Mouse (Mus musculus): ENCODE measurements at regions not wholly inside any gene's neighbourhood (a gene's known extent, or its start where the extent isn't known, plus 50 kb on each side); places are given as distances from the start of the nearest gene placed in this dataset.
A peak's percentile ranks its signal among the peaks of the same experiment; 100 is the strongest.

DNA sequence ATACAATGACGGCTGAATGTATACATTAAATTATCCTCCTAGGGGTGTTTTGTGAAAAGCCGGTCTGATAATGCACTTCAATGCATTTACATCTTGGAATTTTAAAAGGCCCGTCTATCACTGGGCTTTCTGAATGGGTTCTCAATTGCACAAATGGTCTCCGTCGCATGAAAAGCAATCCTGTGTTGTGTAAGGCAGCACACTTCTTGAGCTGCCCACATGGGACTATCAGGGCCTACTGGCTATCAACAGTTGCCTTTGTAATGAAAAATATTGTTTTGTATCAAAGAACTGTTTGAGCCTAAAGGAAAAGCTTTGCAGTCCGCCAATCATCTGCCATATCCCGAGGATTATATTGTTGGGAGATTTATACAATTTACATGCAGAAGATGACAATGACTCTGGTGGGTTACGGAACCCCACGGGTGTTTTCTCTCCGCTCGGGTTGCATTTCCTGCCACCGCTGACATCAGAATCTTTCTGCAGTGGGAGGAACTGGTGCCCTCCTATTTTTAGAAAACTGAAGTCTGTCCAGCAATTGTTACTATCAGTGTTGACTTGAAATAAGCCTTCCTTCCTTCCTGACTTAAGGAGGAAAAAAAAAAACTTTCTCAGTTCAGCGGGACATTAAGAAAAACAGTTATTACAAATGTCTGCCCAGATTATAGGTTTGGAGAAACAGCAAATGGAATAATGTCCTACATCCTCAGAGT is 118.7 kb downstream of the Tmem26 start:
- ATAC-seq (replicated peaks; ENCODE audit: low read depth, poor library complexity, severe bottlenecking), result peak; percentile 36; the same call in 1 of the 2 replicates

DNA sequence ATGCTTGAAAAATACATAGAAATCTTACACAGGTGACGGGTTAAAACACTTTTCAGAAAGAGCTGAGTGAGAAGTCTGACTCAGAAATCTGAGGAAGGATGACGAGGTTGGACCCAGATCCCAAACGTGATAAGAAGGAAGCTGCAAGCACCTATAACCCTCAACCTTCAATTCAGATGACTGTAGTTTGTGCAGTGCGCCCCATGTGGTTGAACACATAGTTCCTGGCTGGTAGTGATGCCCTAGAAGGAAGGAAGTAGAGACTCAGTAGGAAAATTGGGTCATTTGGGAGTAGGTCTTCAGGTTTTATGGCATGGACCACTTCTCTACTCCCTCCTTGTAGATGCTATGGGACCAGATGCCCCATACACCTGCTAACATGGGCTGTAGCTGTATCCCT is 120.6 kb downstream of the Tmem26 start:
- ATAC-seq (replicated peaks; ENCODE audit: low read depth, poor library complexity, severe bottlenecking), result 0 out of 2 replicates have a peak, but pooled peaks have one; percentile 39

DNA sequence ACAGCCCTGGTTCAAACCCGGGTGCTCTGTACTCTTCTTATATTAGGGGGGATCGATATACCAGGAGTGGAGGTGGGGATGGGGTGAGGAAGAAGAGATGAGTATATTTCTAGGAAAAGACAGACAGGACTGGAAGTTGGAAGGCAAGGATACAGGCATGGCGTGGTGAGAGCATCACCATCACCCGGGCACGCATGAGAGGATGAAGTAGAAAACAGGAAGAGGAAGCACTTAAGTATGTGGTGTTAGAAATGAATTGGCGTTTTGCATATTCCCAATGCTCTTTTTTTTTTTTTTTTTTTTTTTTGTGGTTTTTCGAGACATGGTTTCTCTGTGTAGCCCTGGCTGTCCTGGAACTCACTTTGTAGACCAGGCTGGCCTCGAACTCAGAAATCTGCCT is 121.2 kb downstream of the Tmem26 start:
- 0 out of 2 replicates have a peak, but pooled peaks have one; percentile 58 for ATAC-seq (replicated peaks; ENCODE audit: low read depth, poor library complexity, severe bottlenecking)

DNA sequence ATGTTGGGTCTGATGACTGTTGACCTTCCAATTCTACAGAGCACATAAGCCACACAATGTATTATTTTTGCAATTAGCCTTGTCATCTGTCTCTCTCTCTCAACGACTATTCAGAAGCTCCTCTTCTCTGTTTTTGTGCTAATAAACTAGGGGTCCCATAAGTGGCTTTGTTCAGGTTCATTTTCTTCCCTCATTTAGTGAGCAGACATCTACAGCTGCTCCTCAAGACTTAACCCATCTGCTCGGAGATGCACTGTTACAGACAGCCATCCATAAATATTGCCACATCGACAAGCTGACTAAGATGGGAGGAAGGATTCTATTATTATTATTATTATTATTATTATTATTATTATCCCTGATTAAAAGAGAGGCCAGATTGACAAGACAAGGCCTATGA is 127.7 kb downstream of the Tmem26 start:
- ATAC-seq (replicated peaks; ENCODE audit: low read depth, poor library complexity, severe bottlenecking), result no peak

DNA sequence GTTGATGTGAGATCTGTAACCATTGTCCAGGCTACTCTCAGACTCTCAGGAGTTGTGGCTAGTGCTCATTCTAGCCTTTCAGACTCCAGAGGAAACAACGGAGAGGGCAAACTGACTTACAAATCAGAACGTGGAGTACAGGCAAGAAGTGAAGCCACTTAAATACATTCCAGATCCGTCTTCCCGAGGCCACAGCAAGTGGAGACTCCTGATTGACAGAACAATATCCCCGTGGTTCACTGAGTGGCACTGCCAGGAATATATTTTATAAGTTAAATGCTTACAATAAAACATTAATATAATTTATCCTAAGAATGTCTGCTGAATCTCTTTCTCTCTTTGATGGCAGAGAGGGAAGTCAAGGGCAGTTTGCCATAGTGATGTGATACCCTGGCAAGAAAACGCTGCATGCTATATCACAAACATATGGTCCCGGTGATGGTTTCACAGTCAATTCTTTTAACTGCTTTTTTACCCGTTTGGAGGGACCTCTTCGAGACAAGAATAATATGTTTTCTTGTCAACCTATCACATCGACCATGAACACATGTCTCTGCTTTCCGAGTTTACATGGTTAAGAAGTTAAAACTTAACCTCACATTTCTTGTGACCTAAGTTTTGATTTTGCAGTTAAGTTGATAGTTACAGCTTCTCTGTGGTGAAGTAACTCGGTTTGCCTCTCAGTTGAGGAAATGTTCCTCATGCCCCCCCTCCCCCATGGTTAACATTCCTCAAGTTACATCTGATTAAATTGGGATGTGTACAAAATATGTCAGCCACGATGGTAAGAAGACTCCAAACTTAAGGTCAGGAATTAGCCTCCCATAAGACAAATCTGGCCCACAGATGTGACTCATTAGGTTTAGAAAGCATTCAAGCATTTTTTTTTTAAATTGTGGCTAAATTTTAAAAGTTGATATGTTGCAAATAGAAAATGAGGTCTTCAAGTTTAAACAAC is 132.8 kb downstream of the Tmem26 start:
- no peak for ATAC-seq (replicated peaks; ENCODE audit: low read depth, poor library complexity, severe bottlenecking)

DNA sequence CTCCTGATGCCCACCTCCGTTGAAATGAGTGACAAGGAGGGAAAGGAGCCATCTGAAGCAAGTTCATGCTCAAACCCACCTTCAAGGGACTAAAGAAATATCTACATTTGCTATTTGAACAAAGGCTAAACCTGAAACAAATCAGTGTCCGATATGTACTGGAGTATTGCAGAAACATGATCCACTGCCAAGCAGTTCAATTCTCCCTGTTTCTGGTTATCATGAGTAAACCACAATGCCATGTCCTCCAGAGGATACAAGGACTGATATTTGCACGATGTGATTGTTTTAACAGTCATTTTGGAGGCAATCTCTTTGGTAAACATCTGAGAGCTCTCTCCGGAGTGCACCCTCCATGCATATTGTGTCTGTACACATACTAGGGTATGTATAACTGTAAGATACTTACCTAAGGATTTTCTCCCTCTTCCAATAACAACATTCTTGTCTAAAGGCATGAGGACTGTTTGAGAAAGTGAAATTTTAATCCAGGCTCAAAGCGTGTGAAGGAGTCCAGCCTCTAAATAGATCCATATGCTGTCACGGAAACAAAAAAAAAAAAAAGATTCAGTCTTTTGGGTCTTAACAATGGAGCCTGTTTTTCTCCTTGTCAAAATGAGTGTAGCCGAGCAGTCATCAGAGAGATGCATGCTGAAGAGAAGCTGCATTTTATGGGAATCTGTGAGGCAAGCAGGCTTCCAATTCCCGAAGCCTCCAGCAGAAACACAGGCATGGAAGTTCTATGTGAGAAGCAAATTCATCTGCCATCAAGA is 141.3 kb downstream of the Tmem26 start:
- no peak for ATAC-seq (replicated peaks; ENCODE audit: low read depth, poor library complexity, severe bottlenecking)

DNA sequence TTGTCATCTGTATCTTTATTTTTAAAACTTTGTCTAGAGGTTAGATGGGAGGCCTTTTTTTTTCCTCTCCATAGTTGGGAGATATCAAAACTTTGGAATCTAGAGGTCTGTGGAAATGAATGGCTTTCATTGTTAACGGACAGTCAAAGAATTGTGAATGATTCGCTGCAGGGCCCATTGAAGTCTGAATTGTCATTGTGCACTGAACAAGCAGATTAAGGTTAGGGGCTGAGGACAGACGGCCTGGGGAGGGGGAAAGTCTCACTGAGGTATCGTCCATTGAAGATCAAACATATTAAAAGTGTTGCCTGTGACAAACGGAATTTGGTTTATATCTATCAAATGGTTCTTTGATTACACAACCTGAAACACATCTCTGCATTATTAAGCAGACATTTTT is 142.3 kb downstream of the Tmem26 start:
- no peak for ATAC-seq (replicated peaks; ENCODE audit: low read depth, poor library complexity, severe bottlenecking)

DNA sequence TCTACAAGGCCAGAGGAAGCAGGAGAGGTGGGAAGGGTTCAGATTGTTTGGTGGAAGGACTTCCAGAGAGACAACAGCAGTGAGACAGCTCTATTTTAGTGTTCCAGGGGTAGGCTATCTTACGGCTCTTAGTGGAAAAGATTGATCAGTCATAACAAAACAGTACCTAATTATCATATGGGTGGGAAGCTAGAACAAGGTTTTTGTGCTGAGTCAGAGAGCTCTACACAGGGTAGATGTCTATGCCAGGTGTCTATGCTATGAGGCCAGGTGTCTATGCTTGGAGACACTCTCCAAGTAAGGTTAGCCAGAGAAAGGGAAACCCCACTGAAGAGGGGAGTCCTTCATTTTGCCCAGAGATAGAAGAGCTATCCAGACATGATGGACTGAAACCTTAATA is 143.9 kb downstream of the Tmem26 start:
- no peak for ATAC-seq (replicated peaks; ENCODE audit: low read depth, poor library complexity, severe bottlenecking)

DNA sequence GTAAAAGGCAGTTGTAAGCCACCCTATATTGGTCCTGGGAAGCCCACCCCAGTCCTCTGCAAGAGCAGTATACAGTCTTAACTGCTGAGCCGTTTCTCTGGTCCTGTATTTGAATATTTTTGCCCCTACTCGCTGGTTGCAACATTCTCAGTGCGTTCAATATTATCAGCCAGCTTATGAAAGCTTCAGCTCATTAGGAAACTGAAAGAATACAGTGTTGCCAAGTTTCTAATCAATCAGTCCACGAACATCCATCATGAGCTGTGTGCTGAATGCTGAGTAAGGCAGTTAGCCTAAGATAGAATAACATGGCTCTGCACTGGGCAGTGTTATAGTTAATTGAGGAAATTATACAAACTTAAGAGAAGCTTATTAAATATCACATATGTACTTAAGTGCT is 148.7 kb downstream of the Tmem26 start:
- no peak for ATAC-seq (replicated peaks; ENCODE audit: low read depth, poor library complexity, severe bottlenecking)

DNA sequence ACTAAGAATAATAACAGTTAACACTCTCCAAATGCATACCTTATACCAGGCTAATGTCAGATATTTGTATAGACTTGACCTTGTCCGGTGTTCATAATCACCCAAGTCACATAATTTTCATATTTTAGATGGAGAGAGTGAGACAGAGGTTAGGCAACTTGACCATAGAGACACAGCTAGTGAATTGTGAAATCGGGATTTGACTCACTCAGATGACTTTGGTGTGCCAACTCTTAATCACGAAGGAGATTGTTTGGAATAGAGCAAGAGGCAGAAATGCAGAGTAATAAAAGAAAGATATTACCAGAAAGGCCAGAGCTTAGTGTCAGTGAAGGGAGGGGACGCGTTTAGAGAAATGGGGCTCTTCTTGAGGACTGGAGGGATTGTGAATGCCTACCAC is 152.2 kb downstream of the Tmem26 start:
- ATAC-seq (replicated peaks; ENCODE audit: low read depth, poor library complexity, severe bottlenecking), result no peak

DNA sequence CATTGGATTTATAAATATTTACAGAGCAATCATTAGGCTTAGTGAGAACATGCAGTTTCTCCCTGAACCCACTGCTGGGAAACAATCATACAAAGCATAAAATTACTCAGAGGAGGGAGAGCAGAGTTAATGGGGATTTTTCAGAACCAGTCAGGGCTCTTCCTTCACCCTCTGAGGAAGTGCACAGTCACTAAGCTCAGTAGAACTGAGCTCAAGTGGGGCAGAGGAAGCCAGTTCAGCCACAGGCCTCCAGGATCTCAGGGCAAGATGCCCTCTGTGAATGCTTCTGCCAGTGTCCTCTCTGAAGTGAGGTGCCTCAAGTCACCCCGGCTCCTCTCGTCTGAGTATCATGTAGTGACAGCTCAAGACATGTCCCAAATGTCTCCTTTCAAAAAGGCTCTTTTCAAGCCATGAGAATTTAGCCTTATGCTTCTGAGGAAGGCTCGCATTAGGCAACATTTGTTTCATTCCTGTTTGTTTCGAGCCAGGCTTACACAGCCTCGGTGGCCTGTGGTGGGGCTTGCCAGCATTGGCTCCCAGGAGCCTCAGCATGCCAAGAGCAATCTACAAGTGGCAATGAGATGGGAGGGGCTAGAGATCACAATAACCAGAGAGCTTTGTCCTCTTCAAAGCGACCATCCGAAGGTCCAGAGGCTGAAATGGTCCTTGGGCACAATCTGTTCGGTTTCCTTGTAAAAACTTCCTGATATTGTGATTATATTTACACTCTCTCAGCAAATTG is 169.8 kb downstream of the Tmem26 start:
- no peak for ATAC-seq (replicated peaks; ENCODE audit: low read depth, poor library complexity, severe bottlenecking)

DNA sequence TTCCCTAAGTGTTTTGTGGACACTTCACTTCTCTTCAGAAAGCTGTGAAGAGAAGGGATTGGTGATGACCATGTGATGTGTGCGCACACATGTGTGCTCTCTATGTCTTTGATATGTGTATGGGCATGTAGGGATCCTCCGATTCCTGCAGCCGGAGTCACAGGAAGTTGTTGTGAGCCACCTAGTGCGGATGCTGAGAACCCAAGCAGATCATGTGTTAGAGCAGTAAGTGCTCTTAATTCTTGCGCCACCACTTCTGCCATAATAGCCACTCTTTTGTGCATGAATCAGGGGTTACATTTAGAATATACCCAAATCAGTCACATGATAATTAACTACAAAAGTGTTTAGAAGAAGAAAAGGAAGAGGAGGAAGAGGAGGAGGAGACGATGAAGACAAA is 170.7 kb downstream of the Tmem26 start:
- no peak for ATAC-seq (replicated peaks; ENCODE audit: low read depth, poor library complexity, severe bottlenecking)

DNA sequence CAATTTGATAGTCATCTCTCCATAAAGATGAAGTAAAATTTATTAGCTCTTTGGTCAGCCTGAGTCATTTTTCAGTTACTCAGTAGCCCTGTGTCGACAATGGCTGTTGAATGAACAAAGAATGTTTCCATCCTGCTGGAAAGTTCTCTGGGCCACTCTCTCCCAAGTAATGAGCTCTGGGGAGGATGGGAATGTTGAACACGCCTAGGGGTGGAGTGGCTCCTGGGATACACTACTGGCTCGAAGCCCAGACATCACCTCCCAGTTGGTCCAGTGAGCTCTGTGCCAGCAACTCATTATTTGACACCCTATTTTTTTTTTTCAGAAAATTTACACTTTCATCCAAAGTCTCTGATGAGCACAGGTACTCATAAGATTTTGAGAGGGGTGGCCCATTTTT is 174.1 kb downstream of the Tmem26 start:
- ATAC-seq (replicated peaks; ENCODE audit: low read depth, poor library complexity, severe bottlenecking), result no peak

DNA sequence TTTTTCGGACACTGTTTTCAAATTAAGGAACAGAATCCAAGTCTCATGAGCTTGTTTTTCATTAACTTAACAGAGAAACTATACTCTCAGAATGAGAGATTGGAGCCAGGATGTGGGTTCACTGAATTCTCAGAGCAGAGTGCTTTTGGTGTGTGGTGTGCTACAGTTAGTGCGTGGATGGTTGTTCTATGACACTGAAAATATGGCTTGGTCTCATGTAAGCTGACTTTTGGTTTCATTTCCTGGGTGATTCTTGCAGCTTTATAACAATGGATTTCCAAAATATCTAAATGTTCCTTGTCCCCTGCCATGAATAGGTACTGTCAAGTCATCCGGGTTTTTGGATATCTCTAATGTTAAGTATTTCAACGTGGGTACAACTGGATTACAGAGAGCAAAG is 177.7 kb downstream of the Tmem26 start:
- ATAC-seq (replicated peaks; ENCODE audit: low read depth, poor library complexity, severe bottlenecking), result no peak

DNA sequence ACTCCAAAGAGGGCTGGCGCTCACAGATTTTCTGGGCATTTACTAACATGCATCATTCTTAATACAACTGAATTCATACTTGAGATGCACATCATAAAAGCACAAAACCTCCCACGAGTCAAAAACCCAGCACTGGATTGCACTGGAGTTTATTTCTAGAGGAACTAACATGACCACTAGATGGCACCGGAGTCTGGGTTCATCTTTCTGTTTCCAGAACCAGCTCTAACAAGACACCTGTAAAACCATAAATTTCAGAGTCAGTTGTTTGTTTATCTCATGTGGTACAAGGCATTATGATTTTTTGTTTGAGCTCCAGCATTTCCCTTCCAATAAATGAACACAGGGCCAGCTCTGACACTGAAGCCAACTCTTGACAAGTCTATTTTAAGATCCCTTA is 179.2 kb downstream of the Tmem26 start:
- ATAC-seq (replicated peaks; ENCODE audit: low read depth, poor library complexity, severe bottlenecking), result peak; percentile 58; the same call in 1 of the 2 replicates

DNA sequence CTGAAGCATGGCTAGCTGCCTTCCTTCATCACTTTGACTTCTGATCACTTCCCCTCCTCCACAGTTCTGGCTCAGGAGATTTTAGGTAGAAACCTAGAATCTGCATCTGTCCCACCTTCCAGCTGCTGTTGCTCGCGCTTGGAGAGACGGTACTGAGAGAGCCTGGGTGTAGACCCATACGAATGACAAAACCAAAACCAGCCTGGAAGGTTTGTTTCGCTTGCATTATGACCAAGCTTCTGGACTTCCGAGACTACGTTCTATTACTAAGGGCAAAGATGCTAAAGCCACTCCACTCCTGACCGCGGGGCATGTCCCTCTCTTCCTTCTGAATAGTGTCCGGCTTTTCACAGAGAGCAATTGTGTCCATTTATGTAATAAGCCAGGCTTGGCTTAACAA is 180.9 kb downstream of the Tmem26 start:
- ATAC-seq (replicated peaks; ENCODE audit: low read depth, poor library complexity, severe bottlenecking), result no peak

DNA sequence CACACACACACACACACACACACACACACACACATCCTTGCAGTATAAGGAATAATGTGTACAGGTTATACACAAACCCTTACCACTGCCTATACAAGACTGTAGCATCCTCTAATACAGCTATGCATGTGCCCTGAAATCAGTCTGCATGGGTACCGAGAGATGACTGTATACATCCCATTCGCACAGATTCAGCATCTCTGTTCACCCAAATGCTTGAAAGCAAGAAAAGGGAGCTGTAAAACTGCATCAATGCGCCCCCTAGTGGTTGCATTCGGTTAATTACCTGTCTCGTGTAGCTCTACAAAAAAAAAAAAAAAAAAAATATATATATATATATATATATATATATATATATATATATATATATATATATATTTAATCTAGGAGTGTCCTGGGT is 184.8 kb downstream of the Tmem26 start:
- 0 out of 2 replicates have a peak, but pooled peaks have one; percentile 54 for ATAC-seq (replicated peaks; ENCODE audit: low read depth, poor library complexity, severe bottlenecking)

DNA sequence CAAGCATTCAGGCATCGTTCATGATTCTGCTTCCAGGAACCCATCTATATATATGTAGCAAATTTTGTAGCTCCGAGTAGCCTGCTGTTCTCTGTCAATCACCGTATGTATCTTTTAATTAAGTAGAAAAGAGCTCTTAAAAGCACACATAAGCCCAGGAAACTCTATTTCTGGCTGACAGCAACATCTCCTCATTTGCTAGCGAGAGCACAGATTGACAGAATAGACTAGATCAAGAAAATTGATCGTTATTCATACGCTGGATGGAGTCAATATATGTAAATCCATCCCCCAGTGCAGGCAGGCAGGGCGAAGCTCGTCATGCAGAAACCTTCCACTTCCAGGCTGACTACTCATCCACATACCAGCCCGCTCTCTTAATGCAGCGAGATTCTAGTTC is 185.6 kb downstream of the Tmem26 start:
- ATAC-seq (replicated peaks; ENCODE audit: low read depth, poor library complexity, severe bottlenecking), result no peak

DNA sequence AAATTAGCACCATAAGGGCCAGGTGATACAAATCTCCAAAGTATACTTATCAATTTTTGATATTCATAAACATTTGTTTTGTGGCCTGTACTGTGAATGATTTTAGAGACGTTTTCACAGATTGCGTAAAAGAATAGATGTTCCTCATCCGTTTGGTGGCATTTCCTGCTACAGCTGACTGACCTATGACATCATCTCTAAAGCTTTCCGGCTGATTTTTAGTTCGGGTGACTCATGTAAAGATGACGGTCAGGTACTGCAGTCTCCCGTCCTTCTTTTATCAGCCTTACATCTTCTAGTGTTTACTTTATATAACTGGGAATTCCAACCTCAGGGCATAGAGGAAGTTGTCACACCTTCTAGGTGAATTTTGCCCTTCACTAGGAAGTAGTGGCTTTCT is 192.7 kb downstream of the Tmem26 start:
- ATAC-seq (replicated peaks; ENCODE audit: low read depth, poor library complexity, severe bottlenecking), result 0 out of 2 replicates have a peak, but pooled peaks have one; percentile 22

DNA sequence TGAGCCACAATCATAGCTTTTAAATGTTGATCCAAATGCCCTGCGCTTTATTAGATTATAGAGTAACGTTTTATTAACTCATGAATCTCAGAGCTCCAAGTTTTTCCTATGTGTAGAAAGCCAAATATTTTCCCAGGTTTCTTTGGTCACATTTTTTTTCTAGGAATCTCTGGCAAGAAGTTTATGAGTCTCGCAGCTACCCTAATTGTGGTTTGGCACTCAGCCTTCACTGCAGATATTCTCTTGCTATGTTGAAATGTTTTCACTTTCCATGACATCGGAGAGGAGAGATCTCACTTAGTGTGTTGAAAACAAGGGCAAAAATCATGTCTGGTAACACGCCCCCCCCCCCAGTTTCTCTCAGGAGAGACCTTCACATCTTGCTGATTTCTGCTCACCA is 212.4 kb downstream of the Tmem26 start:
- no peak for ATAC-seq (replicated peaks; ENCODE audit: low read depth, poor library complexity, severe bottlenecking)
